Mouse (Mus musculus) forebrain, embryonic 12.5 days (tissue): ENCODE measurements at regions not wholly inside any gene's neighbourhood (a gene's known extent, or its start where the extent isn't known, plus 50 kb on each side); places are given as distances from the start of the nearest gene placed in this dataset.
A peak's percentile ranks its signal among the peaks of the same experiment; 100 is the strongest.

Source experiments
- ATAC-seq: fragments of 200-750 bp; cut with Nextera tagmentation; 2 replicates; pipeline ENCODE4 v1.8.0; 2017; ENCODE audit warnings: moderate TSS enrichment; ENCODE audit not compliant: low FRiP score
- H3K27ac ChIP-seq: fragments of 300-500 bp; sonication (generic); 2 replicates; pipeline ENCODE4 v1.5.1; 2016; ENCODE audit warnings: mild to moderate bottlenecking
- H3K27me3 ChIP-seq: fragments of 300-500 bp; sonication (generic); 2 replicates; pipeline ENCODE4 v1.6.1; 2016; ENCODE audit warnings: mild to moderate bottlenecking
- H3K36me3 ChIP-seq: fragments of 300-500 bp; sonication (generic); replicated peaks from 2 replicates; pipeline ENCODE4 v1.6.1; 2016; ENCODE audit warnings: mild to moderate bottlenecking
- H3K4me1 ChIP-seq: fragments of 300-500 bp; sonication (generic); 2 replicates; pipeline ENCODE4 v1.6.1; 2016
- H3K4me2 ChIP-seq: fragments of 300-500 bp; sonication (generic); 2 replicates; pipeline ENCODE4 v1.6.1; 2016; ENCODE audit warnings: mild to moderate bottlenecking, moderate library complexity
- H3K4me3 ChIP-seq: fragments of 300-500 bp; sonication (generic); replicated peaks from 2 replicates; pipeline ENCODE4 v1.5.1; 2016; ENCODE audit warnings: mild to moderate bottlenecking
- H3K9ac ChIP-seq: fragments of 300-500 bp; sonication (generic); 2 replicates; pipeline ENCODE4 v1.6.1; 2016; ENCODE audit warnings: mild to moderate bottlenecking
- H3K9me3 ChIP-seq: fragments of 300-500 bp; sonication (generic); 2 replicates; pipeline ENCODE4 v1.6.1; 2016
- WGBS: fragments of 180-500 bp; shearing (Covaris S2); methylation state at CpG from one replicate; pipeline ENCODE4 v1.1.7; 2016; 5-methylcytosine and 5-hydroxymethylcytosine counted together

GRCm38 (mm10) chr13:83075320-83075877 is 428.4 kb upstream of the Mef2c start:
- H3K4me2 ChIP-seq, result no peak overlapping the region
- no peak overlapping the region for H3K27ac ChIP-seq
- H3K27me3 ChIP-seq, result no peaks in the 10 kb centered on the region
- no peak overlapping the region for H3K9ac ChIP-seq
- H3K4me3 ChIP-seq, result no peak overlapping the region
- no peak for ATAC-seq
- H3K4me1 ChIP-seq, result no peaks in the 10 kb centered on the region
- H3K9me3 ChIP-seq, result no peaks in the 10 kb centered on the region
- WGBS, result 69% methylated on average over 7 of the region's 7 CpGs
- no peaks in the 10 kb centered on the region for H3K36me3 ChIP-seq

GRCm38 (mm10) chr13:83076611-83077010 is 427.2 kb upstream of the Mef2c start:
- H3K27me3 ChIP-seq, result no peaks in the 10 kb centered on the region
- H3K4me1 ChIP-seq, result no peaks in the 10 kb centered on the region
- no peak overlapping the region for H3K4me3 ChIP-seq
- H3K9ac ChIP-seq, result no peak overlapping the region
- 88% methylated on average over 2 of the region's 2 CpGs for WGBS
- H3K4me2 ChIP-seq, result no peak overlapping the region
- ATAC-seq, result no peak
- no peaks in the 10 kb centered on the region for H3K36me3 ChIP-seq
- H3K27ac ChIP-seq, result no peak overlapping the region
- H3K9me3 ChIP-seq, result no peaks in the 10 kb centered on the region

- no peak overlapping the region for H3K9ac ChIP-seq
- H3K4me2 ChIP-seq, result no peak overlapping the region
- no peaks in the 10 kb centered on the region for H3K9me3 ChIP-seq
- no peaks in the 10 kb centered on the region for H3K36me3 ChIP-seq
- no peaks in the 10 kb centered on the region for H3K27me3 ChIP-seq
- H3K4me3 ChIP-seq, result no peak overlapping the region
- 93% methylated on average over 1 of the region's 1 CpGs for WGBS
- ATAC-seq, result no peak
- no peak overlapping the region for H3K27ac ChIP-seq
- H3K4me1 ChIP-seq, result no peaks in the 10 kb centered on the region
Measured at GRCm38 (mm10) chr13:83077085-83077484, 426.7 kb upstream of the Mef2c start.

- Histone ChIP-seq H3K4me2 (no peak overlapping the region), H3K36me3 (no peaks in the 10 kb centered on the region), H3K27me3 (no peaks in the 10 kb centered on the region), H3K4me1 (no peaks in the 10 kb centered on the region), H3K9me3 (no peaks in the 10 kb centered on the region), H3K27ac (no peak overlapping the region), H3K9ac (no peak overlapping the region), H3K4me3 (no peak overlapping the region)
- no peak for ATAC-seq
- 62% methylated on average over 1 of the region's 1 CpGs for WGBS
Measured at GRCm38 (mm10) chr13:83079291-83079690, 424.5 kb upstream of the Mef2c start.

GRCm38 (mm10) chr13:83084948-83085347 is 418.9 kb upstream of the Mef2c start:
- no peak overlapping the region for H3K9ac ChIP-seq
- H3K4me2 ChIP-seq, result no peak overlapping the region
- H3K9me3 ChIP-seq, result no peaks in the 10 kb centered on the region
- H3K4me3 ChIP-seq, result no peak overlapping the region
- H3K36me3 ChIP-seq, result no peaks in the 10 kb centered on the region
- ATAC-seq, result no peak
- no peak overlapping the region for H3K27ac ChIP-seq
- WGBS, result 73% methylated on average over 3 of the region's 3 CpGs
- no peaks in the 10 kb centered on the region for H3K27me3 ChIP-seq
- H3K4me1 ChIP-seq, result no peaks in the 10 kb centered on the region

GRCm38 (mm10) chr13:83099908-83100307 is 403.9 kb upstream of the Mef2c start:
- no peak overlapping the region for H3K27ac ChIP-seq
- no peak for ATAC-seq
- no peak overlapping the region for H3K4me3 ChIP-seq
- no peak overlapping the region for H3K9ac ChIP-seq
- no peaks in the 10 kb centered on the region for H3K36me3 ChIP-seq
- H3K9me3 ChIP-seq, result no peaks in the 10 kb centered on the region
- no peak overlapping the region for H3K4me2 ChIP-seq
- H3K4me1 ChIP-seq, result no peaks in the 10 kb centered on the region
- no peaks in the 10 kb centered on the region for H3K27me3 ChIP-seq
- 60% methylated on average over 1 of the region's 1 CpGs for WGBS

- no peak for ATAC-seq
- WGBS, result 81% methylated on average over 3 of the region's 3 CpGs
- no peaks in the 10 kb centered on the region for H3K9me3 ChIP-seq
- H3K27me3 ChIP-seq, result no peaks in the 10 kb centered on the region
- peaks cover 7% of the 10 kb centered on the region for H3K4me1 ChIP-seq
- no peak overlapping the region for H3K9ac ChIP-seq
- no peak overlapping the region for H3K4me3 ChIP-seq
- no peak overlapping the region for H3K4me2 ChIP-seq
- H3K36me3 ChIP-seq, result no peaks in the 10 kb centered on the region
- H3K27ac ChIP-seq, result no peak overlapping the region
Measured at GRCm38 (mm10) chr13:83110610-83111009, 393.2 kb upstream of the Mef2c start.

GRCm38 (mm10) chr13:83111503-83111902 is 392.3 kb upstream of the Mef2c start:
- peak; percentile 71; the same call in 1 of the 2 replicates for ATAC-seq
- H3K36me3 ChIP-seq, result no peaks in the 10 kb centered on the region
- no peaks in the 10 kb centered on the region for H3K27me3 ChIP-seq
- H3K4me1 ChIP-seq, result peaks cover 7% of the 10 kb centered on the region
- no peak overlapping the region for H3K4me2 ChIP-seq
- no peaks in the 10 kb centered on the region for H3K9me3 ChIP-seq
- no peak overlapping the region for H3K4me3 ChIP-seq
- H3K9ac ChIP-seq, result no peak overlapping the region
- WGBS, result 7% methylated on average over 2 of the region's 2 CpGs
- no peak overlapping the region for H3K27ac ChIP-seq

- WGBS, result 81% methylated on average over 1 of the region's 1 CpGs
- Histone ChIP-seq H3K9ac (no peak overlapping the region), H3K36me3 (no peaks in the 10 kb centered on the region), H3K4me2 (no peak overlapping the region), H3K27ac (no peak overlapping the region), H3K27me3 (no peaks in the 10 kb centered on the region), H3K9me3 (no peaks in the 10 kb centered on the region), H3K4me3 (no peak overlapping the region), H3K4me1 (peaks cover 7% of the 10 kb centered on the region)
- ATAC-seq, result no peak
Measured at GRCm38 (mm10) chr13:83112323-83112722, 391.5 kb upstream of the Mef2c start.

- Histone ChIP-seq H3K9ac (no peak overlapping the region), H3K36me3 (no peaks in the 10 kb centered on the region), H3K4me2 (no peak overlapping the region), H3K4me3 (no peak overlapping the region), H3K27me3 (no peaks in the 10 kb centered on the region), H3K27ac (no peak overlapping the region), H3K9me3 (no peaks in the 10 kb centered on the region), H3K4me1 (peaks cover 7% of the 10 kb centered on the region)
- ATAC-seq, result no peak
- 87% methylated on average over 5 of the region's 5 CpGs for WGBS
Measured at GRCm38 (mm10) chr13:83112741-83113140, 391.1 kb upstream of the Mef2c start.

- no peak for ATAC-seq
- no peaks in the 10 kb centered on the region for H3K36me3 ChIP-seq
- H3K9ac ChIP-seq, result no peak overlapping the region
- peaks cover 7% of the 10 kb centered on the region for H3K4me1 ChIP-seq
- no peak overlapping the region for H3K4me2 ChIP-seq
- no peaks in the 10 kb centered on the region for H3K9me3 ChIP-seq
- no peaks in the 10 kb centered on the region for H3K27me3 ChIP-seq
- no peak overlapping the region for H3K4me3 ChIP-seq
- no peak overlapping the region for H3K27ac ChIP-seq
Measured at GRCm38 (mm10) chr13:83113808-83114207, 390.0 kb upstream of the Mef2c start.

GRCm38 (mm10) chr13:83114401-83114800 is 389.4 kb upstream of the Mef2c start:
- H3K4me3 ChIP-seq, result no peak overlapping the region
- WGBS, result 81% methylated on average over 2 of the region's 2 CpGs
- H3K27me3 ChIP-seq, result no peaks in the 10 kb centered on the region
- H3K4me2 ChIP-seq, result no peak overlapping the region
- no peaks in the 10 kb centered on the region for H3K36me3 ChIP-seq
- H3K9me3 ChIP-seq, result no peaks in the 10 kb centered on the region
- no peak overlapping the region for H3K27ac ChIP-seq
- H3K9ac ChIP-seq, result no peak overlapping the region
- ATAC-seq, result no peak
- H3K4me1 ChIP-seq, result peaks cover 7% of the 10 kb centered on the region

GRCm38 (mm10) chr13:83115691-83116090 is 388.1 kb upstream of the Mef2c start:
- 90% methylated on average over 2 of the region's 2 CpGs for WGBS
- ATAC-seq, result no peak
- Histone ChIP-seq H3K36me3 (no peaks in the 10 kb centered on the region), H3K27me3 (no peaks in the 10 kb centered on the region), H3K4me1 (peaks cover 7% of the 10 kb centered on the region), H3K4me2 (no peak overlapping the region), H3K9ac (no peak overlapping the region), H3K4me3 (no peak overlapping the region), H3K27ac (no peak overlapping the region), H3K9me3 (no peaks in the 10 kb centered on the region)
